Mouse (Mus musculus): ENCODE results near the gene Eif2b3. TPM values are rescaled to one million over a fixed set of nuclear protein-coding genes. Genes with fewer than 3 reads are reported as not detected.

Gene Eif2b3
- polyA plus RNA-seq, 1 experiment: 41.6 TPM

DNA sequence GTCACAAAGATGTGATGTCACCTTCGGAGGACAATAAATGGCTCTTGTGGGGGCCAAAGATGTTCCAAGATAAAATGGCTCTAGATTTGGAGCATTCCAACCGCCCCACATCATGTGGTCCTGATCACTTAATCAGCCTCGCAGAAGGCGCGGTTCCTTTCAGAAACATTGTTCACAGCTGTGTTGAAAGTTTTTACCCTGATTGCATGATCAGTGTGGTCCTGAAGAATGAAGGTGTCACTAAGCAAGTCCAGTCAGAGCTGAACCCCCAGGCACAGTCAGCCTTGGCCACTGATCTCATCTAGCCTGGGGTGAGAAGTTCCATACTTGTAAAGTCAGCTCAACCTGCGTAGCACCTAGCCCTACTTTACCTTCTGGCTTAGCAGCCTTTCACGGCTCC lies 98.7 kb downstream of the Eif2b3 start:
- TF ChIP-seq CTCF (IDR thresholded peaks at IDR 0.05; ENCODE audit: control insufficient read depth, insufficient read depth, insufficient read length): no peak
- TF ChIP-seq CEBPB (IDR thresholded peaks at IDR 0.05; ENCODE audit: low read depth): peak; percentile 43
- H3K36me3 ChIP-seq (ENCODE audit: control insufficient read depth, insufficient read depth): peaks cover 12% of the 10 kb centered on the region
- no peak overlapping the region for H3ac ChIP-seq (ENCODE audit: control insufficient read depth, insufficient read length, low read depth)
- peaks cover 6% of the 10 kb centered on the region for H3K79me3 ChIP-seq (ENCODE audit: low read depth)
- peaks cover 12% of the 10 kb centered on the region for H3K79me2 ChIP-seq (ENCODE audit: control insufficient read depth, insufficient read depth)
- H3K27me3 ChIP-seq (ENCODE audit: control insufficient read depth, insufficient read depth, insufficient read length): no peaks in the 10 kb centered on the region
- no peak overlapping the region for H3K4me3 ChIP-seq (ENCODE audit: insufficient read depth, poor library complexity, severe bottlenecking)

DNA sequence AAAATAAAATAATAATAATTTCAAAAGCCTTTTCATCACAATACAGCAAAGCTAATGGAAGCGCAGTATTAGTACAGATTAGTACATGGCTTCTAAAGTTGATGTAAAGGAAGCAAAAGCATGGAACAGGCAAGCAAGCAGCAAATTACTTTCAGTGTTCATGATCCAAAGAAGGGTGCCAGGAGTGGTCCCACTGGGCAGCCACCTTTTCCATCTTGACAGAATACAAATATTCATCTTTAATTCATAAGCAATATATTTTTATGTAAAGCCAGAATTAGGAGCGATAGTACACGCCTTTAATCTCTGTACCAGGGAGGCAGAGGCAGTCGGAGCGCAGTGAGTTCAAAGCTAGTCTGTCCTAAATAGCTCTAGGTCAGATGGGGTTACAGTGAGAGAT lies 100.4 kb downstream of the Eif2b3 start:
- H3K27me3 ChIP-seq (ENCODE audit: control insufficient read depth, insufficient read depth, insufficient read length): no peaks in the 10 kb centered on the region
- H3ac ChIP-seq (ENCODE audit: control insufficient read depth, insufficient read length, low read depth): no peak overlapping the region
- peaks cover 18% of the 10 kb centered on the region for H3K36me3 ChIP-seq (ENCODE audit: control insufficient read depth, insufficient read depth)
- peak overlapping the region; percentile 26 for H3K4me3 ChIP-seq (ENCODE audit: insufficient read depth, poor library complexity, severe bottlenecking)
- peaks cover 8% of the 10 kb centered on the region for H3K79me3 ChIP-seq (ENCODE audit: low read depth)
- H3K79me2 ChIP-seq (ENCODE audit: control insufficient read depth, insufficient read depth): peaks cover 29% of the 10 kb centered on the region
- TF ChIP-seq CEBPB (IDR thresholded peaks at IDR 0.05; ENCODE audit: low read depth): no peak
- no peak for TF ChIP-seq MYOG (IDR thresholded peaks at IDR 0.05; ENCODE audit: control insufficient read depth, extremely low read depth, insufficient read length)
- TF ChIP-seq MAX (IDR thresholded peaks at IDR 0.05): no peak
- no peak for TF ChIP-seq USF1 (IDR thresholded peaks at IDR 0.05; ENCODE audit: low read depth)
- TF ChIP-seq CTCF (IDR thresholded peaks at IDR 0.05; ENCODE audit: control insufficient read depth, insufficient read depth, insufficient read length): no peak
- no peak for TF ChIP-seq FOSL1 (IDR thresholded peaks at IDR 0.05; ENCODE audit: insufficient read depth, low read length, poor library complexity, severe bottlenecking)
- TF ChIP-seq MYOD1 (IDR thresholded peaks at IDR 0.05; ENCODE audit: control insufficient read depth, insufficient read length, low read depth): no peak

DNA sequence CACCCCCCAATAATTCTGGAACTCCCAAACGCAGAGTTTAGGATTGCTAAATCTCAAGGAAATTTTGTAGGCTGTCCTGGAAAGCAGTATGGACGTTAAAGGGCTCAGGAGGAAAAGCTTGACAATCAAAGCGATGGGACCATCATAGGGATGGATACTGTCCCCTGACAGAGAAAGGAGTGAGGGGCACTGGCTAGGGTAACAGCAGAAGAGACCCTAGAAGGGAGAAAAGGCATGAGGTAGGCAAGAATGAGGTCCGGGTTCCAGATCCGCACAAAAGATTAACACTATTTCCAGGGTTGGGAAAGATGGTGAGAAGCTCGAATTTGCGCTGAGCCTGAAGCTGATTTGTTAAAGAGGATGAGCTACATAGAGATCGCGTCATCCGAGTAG lies 100.8 kb downstream of the Eif2b3 start:
- Histone ChIP-seq H3ac (ENCODE audit: control insufficient read depth, insufficient read length, low read depth) (peak overlapping the region; percentile 62), H3K79me2 (ENCODE audit: control insufficient read depth, insufficient read depth) (peaks cover 30% of the 10 kb centered on the region), H3K36me3 (ENCODE audit: control insufficient read depth, insufficient read depth) (peaks cover 18% of the 10 kb centered on the region), H3K4me3 (ENCODE audit: insufficient read depth, poor library complexity, severe bottlenecking) (peak overlapping the region; percentile 26), H3K79me3 (ENCODE audit: low read depth) (peaks cover 8% of the 10 kb centered on the region), H3K27me3 (ENCODE audit: control insufficient read depth, insufficient read depth, insufficient read length) (no peaks in the 10 kb centered on the region)
- no peak for TF ChIP-seq USF1 (IDR thresholded peaks at IDR 0.05; ENCODE audit: low read depth)

DNA sequence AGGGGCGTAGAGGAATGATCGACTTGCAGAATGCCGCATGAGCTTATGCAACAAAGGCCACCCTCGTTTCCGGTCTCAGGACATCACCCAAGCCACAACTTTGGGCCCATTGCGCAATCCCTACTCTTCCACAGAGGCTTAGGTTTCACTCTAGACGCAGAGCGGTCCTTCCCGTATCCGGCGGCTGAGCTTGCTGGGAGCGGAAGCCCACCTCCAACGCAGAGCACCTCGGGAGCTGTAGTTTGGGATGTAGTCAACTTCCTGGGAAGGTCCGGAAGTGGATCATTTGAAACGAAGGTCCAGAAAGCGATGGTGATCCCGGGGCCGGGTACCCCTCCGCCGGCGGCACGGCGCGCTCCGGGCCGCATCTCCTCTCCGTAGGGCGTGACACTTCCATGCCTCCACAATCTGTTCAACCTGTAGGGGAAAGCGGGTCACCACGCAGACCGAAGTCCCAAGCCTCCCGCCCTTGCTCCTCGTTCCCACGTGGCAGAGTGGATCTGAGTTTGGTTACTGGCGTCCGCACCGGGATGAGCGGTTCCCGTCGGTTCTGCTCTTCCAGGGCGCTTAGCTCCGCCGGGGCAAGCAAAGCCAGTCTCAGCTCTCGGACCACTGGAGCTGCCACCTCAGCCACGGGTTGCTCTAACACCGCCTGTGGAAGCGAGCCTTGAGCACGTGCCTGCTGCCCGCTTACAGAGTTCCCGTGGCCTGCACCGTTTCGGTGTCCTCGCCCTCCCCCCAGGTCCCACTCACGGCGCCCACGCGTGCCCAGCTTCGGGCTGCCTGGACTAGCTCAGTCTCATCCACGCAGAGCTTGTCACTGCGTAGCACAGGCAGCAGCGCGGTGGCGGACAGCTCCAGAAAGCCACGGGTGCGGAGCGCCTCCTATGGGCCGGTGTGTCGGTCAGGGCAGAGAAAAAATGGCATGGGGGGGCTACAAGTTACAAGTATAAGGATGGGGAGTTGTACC lies 101.5 kb downstream of the Eif2b3 start:
- H3K79me2 ChIP-seq (ENCODE audit: control insufficient read depth, insufficient read depth): peaks cover 30% of the 10 kb centered on the region
- H3K27me3 ChIP-seq (ENCODE audit: control insufficient read depth, insufficient read depth, insufficient read length): no peaks in the 10 kb centered on the region
- TF ChIP-seq CEBPB (IDR thresholded peaks at IDR 0.05; ENCODE audit: low read depth): peak; percentile 100
- TF ChIP-seq MYOG (IDR thresholded peaks at IDR 0.05; ENCODE audit: control insufficient read depth, extremely low read depth, insufficient read length): no peak
- TF ChIP-seq CTCF (IDR thresholded peaks at IDR 0.05; ENCODE audit: control insufficient read depth, insufficient read depth, insufficient read length): peak; percentile 77
- TF ChIP-seq MAX (IDR thresholded peaks at IDR 0.05): peak; percentile 73
- TF ChIP-seq MYOD1 (IDR thresholded peaks at IDR 0.05; ENCODE audit: control insufficient read depth, insufficient read length, low read depth): no peak
- TF ChIP-seq USF1 (IDR thresholded peaks at IDR 0.05; ENCODE audit: low read depth): no peak
- no peak for TF ChIP-seq FOSL1 (IDR thresholded peaks at IDR 0.05; ENCODE audit: insufficient read depth, low read length, poor library complexity, severe bottlenecking)
- peak overlapping the region; percentile 85 for H3ac ChIP-seq (ENCODE audit: control insufficient read depth, insufficient read length, low read depth)
- peaks cover 18% of the 10 kb centered on the region for H3K36me3 ChIP-seq (ENCODE audit: control insufficient read depth, insufficient read depth)
- peaks cover 8% of the 10 kb centered on the region for H3K79me3 ChIP-seq (ENCODE audit: low read depth)
- peak overlapping the region; percentile 72 for H3K4me3 ChIP-seq (ENCODE audit: insufficient read depth, poor library complexity, severe bottlenecking)

DNA sequence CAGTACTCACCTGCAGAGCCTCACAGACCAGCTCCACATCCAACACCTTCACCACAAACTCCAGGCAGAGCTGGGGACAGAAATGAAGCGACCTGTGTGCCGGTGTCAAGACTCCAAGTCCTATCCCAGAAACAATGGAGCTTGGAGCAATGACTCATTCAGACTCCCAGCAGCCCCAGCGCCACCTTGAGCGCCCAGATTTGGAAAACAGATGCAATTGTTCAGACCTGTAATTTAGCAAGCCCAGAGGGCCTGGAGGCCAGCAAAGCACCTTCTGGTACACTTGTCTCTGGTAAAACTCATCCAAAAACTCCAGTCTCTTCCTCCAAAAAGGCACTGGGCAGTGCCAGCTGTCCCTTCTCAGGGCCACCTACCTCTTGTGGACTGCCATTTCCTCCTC lies 103.0 kb downstream of the Eif2b3 start:
- no peak overlapping the region for H3K4me3 ChIP-seq (ENCODE audit: insufficient read depth, poor library complexity, severe bottlenecking)
- H3K27me3 ChIP-seq (ENCODE audit: control insufficient read depth, insufficient read depth, insufficient read length): no peaks in the 10 kb centered on the region
- no peak overlapping the region for H3ac ChIP-seq (ENCODE audit: control insufficient read depth, insufficient read length, low read depth)
- H3K36me3 ChIP-seq (ENCODE audit: control insufficient read depth, insufficient read depth): peaks cover 20% of the 10 kb centered on the region
- H3K79me2 ChIP-seq (ENCODE audit: control insufficient read depth, insufficient read depth): peaks cover 30% of the 10 kb centered on the region
- H3K79me3 ChIP-seq (ENCODE audit: low read depth): peaks cover 8% of the 10 kb centered on the region
- no peak for TF ChIP-seq FOSL1 (IDR thresholded peaks at IDR 0.05; ENCODE audit: insufficient read depth, low read length, poor library complexity, severe bottlenecking)
- TF ChIP-seq MYOG (IDR thresholded peaks at IDR 0.05; ENCODE audit: control insufficient read depth, extremely low read depth, insufficient read length): no peak
- TF ChIP-seq USF1 (IDR thresholded peaks at IDR 0.05; ENCODE audit: low read depth): no peak
- no peak for TF ChIP-seq MYOD1 (IDR thresholded peaks at IDR 0.05; ENCODE audit: control insufficient read depth, insufficient read length, low read depth)
- no peak for TF ChIP-seq CTCF (IDR thresholded peaks at IDR 0.05; ENCODE audit: control insufficient read depth, insufficient read depth, insufficient read length)
- TF ChIP-seq MAX (IDR thresholded peaks at IDR 0.05): no peak
- TF ChIP-seq CEBPB (IDR thresholded peaks at IDR 0.05; ENCODE audit: low read depth): no peak
